Mouse (Mus musculus): ENCODE data around the gene Kars. TPM values are rescaled to one million over a fixed set of nuclear protein-coding genes. Genes with fewer than 3 reads are reported as not detected.

Gene Kars
- polyA plus RNA-seq (2015; fragmentation: Nextera tagmentation; extraction: Ambion mirVana): 157 and 169 TPM in 2 replicates

- Histone ChIP-seq H3K4me1 (ENCODE audit: control insufficient read depth, insufficient read depth, low read length) (peaks cover 18% of the 10 kb centered on the region), H3K27ac (ENCODE audit: low read length) (peak within 1 kb of the TSS; percentile 82), H3K27me3 (replicated peaks; ENCODE audit: control insufficient read depth, insufficient read depth, low read length) (no peaks in the 10 kb centered on the region), H3K36me3 (ENCODE audit: control insufficient read depth, insufficient read depth, low read length) (no peaks in the 10 kb centered on the region), H3K9me3 (ENCODE audit: control insufficient read depth, low read length) (no peaks in the 10 kb centered on the region), H3K4me2 (ENCODE audit: low read depth, low read length) (peak within 1 kb of the TSS; percentile 83), H3K4me3 (ENCODE audit: low read length) (peak within 1 kb of the TSS; percentile 96), H3K9ac (ENCODE audit: low read depth, low read length) (peak within 1 kb of the TSS; percentile 88)
- ATAC-seq: peak; percentile 94
- under 1% methylated on average over 61 of the region's 61 CpGs for whole genome bisulfite sequencing
Observed at GRCm38 (mm10) chr8:112010997-112011815, at the start of gene Kars, which contains the start of gene Terf2ip. TSS of gene Kars (minus strand) at chr8:112011323. TSS of gene Terf2ip (plus strand) at chr8:112011398.

- no peak overlapping the region for H3K4me3 ChIP-seq (ENCODE audit: low read length)
- no peak for ATAC-seq
- no peak overlapping the region for H3K27ac ChIP-seq (ENCODE audit: low read length)
- H3K27me3 ChIP-seq (replicated peaks; ENCODE audit: control insufficient read depth, insufficient read depth, low read length): no peaks in the 10 kb centered on the region
- H3K4me2 ChIP-seq (ENCODE audit: low read depth, low read length): no peak overlapping the region
- 0 out of 2 replicates have a peak, but pooled peaks cover 3% of the 10 kb centered on the region for H3K9me3 ChIP-seq (ENCODE audit: control insufficient read depth, low read length)
- no peak overlapping the region for H3K9ac ChIP-seq (ENCODE audit: low read depth, low read length)
- H3K4me1 ChIP-seq (ENCODE audit: control insufficient read depth, insufficient read depth, low read length): no peaks in the 10 kb centered on the region
- H3K36me3 ChIP-seq (ENCODE audit: control insufficient read depth, insufficient read depth, low read length): no peaks in the 10 kb centered on the region
Observed at GRCm38 (mm10) chr8:112054456-112054855, 43.3 kb upstream of the Kars start.

- H3K4me1 ChIP-seq (ENCODE audit: control insufficient read depth, insufficient read depth, low read length): no peaks in the 10 kb centered on the region
- no peak overlapping the region for H3K9ac ChIP-seq (ENCODE audit: low read depth, low read length)
- H3K27me3 ChIP-seq (replicated peaks; ENCODE audit: control insufficient read depth, insufficient read depth, low read length): no peaks in the 10 kb centered on the region
- H3K4me3 ChIP-seq (ENCODE audit: low read length): no peak overlapping the region
- WGBS: 75% methylated on average over 9 of the region's 9 CpGs
- H3K36me3 ChIP-seq (ENCODE audit: control insufficient read depth, insufficient read depth, low read length): no peaks in the 10 kb centered on the region
- H3K4me2 ChIP-seq (ENCODE audit: low read depth, low read length): no peak overlapping the region
- 0 out of 2 replicates have a peak, but pooled peaks cover 3% of the 10 kb centered on the region for H3K9me3 ChIP-seq (ENCODE audit: control insufficient read depth, low read length)
- H3K27ac ChIP-seq (ENCODE audit: low read length): no peak overlapping the region
- no peak for ATAC-seq
Observed at GRCm38 (mm10) chr8:112051537-112051936, 40.4 kb upstream of the Kars start.

DNA sequence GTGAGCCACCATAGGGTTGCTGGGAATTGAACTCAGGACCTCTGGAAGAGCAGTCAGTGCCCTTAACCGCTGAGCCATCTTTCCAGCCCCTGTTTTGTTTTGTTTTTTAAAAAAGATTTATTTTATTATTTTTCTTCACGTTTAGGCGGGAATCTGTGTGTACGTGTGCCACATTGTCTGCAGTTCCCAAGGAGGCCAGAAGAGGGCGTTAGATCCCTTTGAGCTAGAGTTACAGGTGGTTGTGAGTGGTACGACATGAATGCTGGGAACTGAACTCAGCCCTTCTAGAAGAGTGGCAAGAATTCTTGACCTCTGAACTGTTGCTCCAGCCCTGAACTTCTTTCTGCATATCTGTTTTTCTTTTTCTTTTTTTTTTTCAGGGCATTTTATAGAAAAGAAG lies 38.9 kb upstream of the Kars start:
- no peak overlapping the region for H3K27ac ChIP-seq (ENCODE audit: low read length)
- no peak overlapping the region for H3K4me3 ChIP-seq (ENCODE audit: low read length)
- H3K9ac ChIP-seq (ENCODE audit: low read depth, low read length): no peak overlapping the region
- WGBS: 79% methylated on average over 6 of the region's 6 CpGs
- no peak for ATAC-seq
- H3K27me3 ChIP-seq (replicated peaks; ENCODE audit: control insufficient read depth, insufficient read depth, low read length): no peaks in the 10 kb centered on the region
- H3K4me2 ChIP-seq (ENCODE audit: low read depth, low read length): no peak overlapping the region
- no peaks in the 10 kb centered on the region for H3K36me3 ChIP-seq (ENCODE audit: control insufficient read depth, insufficient read depth, low read length)
- 0 out of 2 replicates have a peak, but pooled peaks cover 3% of the 10 kb centered on the region for H3K9me3 ChIP-seq (ENCODE audit: control insufficient read depth, low read length)
- H3K4me1 ChIP-seq (ENCODE audit: control insufficient read depth, insufficient read depth, low read length): no peaks in the 10 kb centered on the region

DNA sequence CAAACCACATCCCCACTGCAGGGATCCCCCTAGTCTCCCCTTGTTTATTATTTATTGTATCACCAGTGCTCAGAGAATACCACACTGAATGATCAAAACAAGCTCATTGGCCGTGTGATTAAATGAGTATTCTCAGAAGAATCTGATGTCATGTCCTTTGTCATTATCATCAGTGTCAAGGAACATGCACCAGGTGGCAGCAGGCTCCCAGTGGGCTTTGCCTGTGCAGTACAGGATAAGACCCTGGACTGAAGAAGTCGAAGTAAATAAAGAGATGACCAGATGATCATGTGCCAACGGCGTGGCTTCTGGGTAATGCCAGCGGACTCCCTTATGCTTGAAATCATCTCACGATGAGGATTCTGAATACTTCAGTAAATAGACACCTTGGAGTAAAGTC lies 37.2 kb upstream of the Kars start:
- no peak overlapping the region for H3K9ac ChIP-seq (ENCODE audit: low read depth, low read length)

DNA sequence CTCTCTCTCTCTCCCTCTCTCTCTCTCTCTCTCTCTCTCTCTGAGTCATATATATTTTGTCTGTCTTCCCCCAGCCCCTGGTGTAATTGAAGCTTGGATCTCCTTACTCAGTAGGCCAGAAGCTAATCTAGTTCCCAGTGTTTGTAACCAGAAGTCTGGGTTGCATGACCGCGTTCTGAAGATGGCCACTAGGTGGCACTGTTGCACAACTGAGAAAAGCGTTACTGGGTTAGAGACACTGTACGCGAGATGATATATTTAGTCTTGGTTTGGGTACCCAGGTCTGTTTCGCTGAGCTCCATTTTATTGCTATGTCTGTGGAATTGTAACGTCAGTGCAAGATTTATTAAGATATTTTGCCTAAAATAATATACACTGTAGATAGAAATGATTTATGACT lies 34.8 kb upstream of the Kars start:
- Histone ChIP-seq H3K36me3 (ENCODE audit: control insufficient read depth, insufficient read depth, low read length) (no peaks in the 10 kb centered on the region), H3K4me2 (ENCODE audit: low read depth, low read length) (no peak overlapping the region), H3K9me3 (ENCODE audit: control insufficient read depth, low read length) (0 out of 2 replicates have a peak, but pooled peaks cover 3% of the 10 kb centered on the region), H3K4me1 (ENCODE audit: control insufficient read depth, insufficient read depth, low read length) (no peaks in the 10 kb centered on the region), H3K27me3 (replicated peaks; ENCODE audit: control insufficient read depth, insufficient read depth, low read length) (no peaks in the 10 kb centered on the region), H3K9ac (ENCODE audit: low read depth, low read length) (no peak overlapping the region), H3K4me3 (ENCODE audit: low read length) (no peak overlapping the region), H3K27ac (ENCODE audit: low read length) (no peak overlapping the region)
- ATAC-seq: peak; percentile 53; the same call in 1 of the 2 replicates
- 2% methylated on average over 7 of the region's 7 CpGs for WGBS

More for the DNA sequence above, 37.2 kb upstream of the Kars start:
- no peak overlapping the region for H3K4me3 ChIP-seq (ENCODE audit: low read length)
- H3K36me3 ChIP-seq (ENCODE audit: control insufficient read depth, insufficient read depth, low read length): no peaks in the 10 kb centered on the region
- H3K27me3 ChIP-seq (replicated peaks; ENCODE audit: control insufficient read depth, insufficient read depth, low read length): no peaks in the 10 kb centered on the region
- no peak overlapping the region for H3K4me2 ChIP-seq (ENCODE audit: low read depth, low read length)
- H3K4me1 ChIP-seq (ENCODE audit: control insufficient read depth, insufficient read depth, low read length): no peaks in the 10 kb centered on the region
- no peak for ATAC-seq
- 71% methylated on average over 6 of the region's 6 CpGs for WGBS
- no peak overlapping the region for H3K27ac ChIP-seq (ENCODE audit: low read length)
- 0 out of 2 replicates have a peak, but pooled peaks cover 3% of the 10 kb centered on the region for H3K9me3 ChIP-seq (ENCODE audit: control insufficient read depth, low read length)

GRCm38 (mm10) chr8:112045182-112045581 lies 34.1 kb upstream of the Kars start:
- Histone ChIP-seq H3K4me2 (ENCODE audit: low read depth, low read length) (no peak overlapping the region), H3K4me1 (ENCODE audit: control insufficient read depth, insufficient read depth, low read length) (no peaks in the 10 kb centered on the region), H3K9ac (ENCODE audit: low read depth, low read length) (no peak overlapping the region), H3K4me3 (ENCODE audit: low read length) (no peak overlapping the region), H3K36me3 (ENCODE audit: control insufficient read depth, insufficient read depth, low read length) (no peaks in the 10 kb centered on the region), H3K9me3 (ENCODE audit: control insufficient read depth, low read length) (0 out of 2 replicates have a peak, but pooled peaks cover 3% of the 10 kb centered on the region), H3K27ac (ENCODE audit: low read length) (no peak overlapping the region), H3K27me3 (replicated peaks; ENCODE audit: control insufficient read depth, insufficient read depth, low read length) (no peaks in the 10 kb centered on the region)
- WGBS: 81% methylated on average over 5 of the region's 5 CpGs
- ATAC-seq: no peak

DNA sequence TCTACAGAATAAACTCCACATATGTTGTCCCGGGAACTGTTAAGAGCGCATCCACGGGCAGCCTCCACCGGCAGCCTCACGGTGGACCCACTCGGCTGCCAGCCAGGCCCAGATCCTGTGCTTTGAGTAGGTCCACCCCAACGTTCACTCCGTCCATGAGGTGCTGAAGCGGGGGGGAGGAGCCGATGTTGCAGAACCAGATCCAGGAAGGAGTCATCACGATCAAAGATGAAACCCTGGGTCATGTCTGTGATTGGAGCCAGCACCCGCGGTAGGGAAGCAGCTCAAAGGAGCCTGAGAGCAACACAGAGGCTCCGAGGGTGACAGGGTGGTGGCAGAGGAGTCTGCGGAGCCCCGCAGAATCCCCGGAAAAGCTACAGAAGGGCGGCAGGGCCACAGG lies 26.4 kb upstream of the Kars start:
- WGBS: 75% methylated on average over 18 of the region's 18 CpGs
- H3K9ac ChIP-seq (ENCODE audit: low read depth, low read length): no peak overlapping the region
- ATAC-seq: no peak

DNA sequence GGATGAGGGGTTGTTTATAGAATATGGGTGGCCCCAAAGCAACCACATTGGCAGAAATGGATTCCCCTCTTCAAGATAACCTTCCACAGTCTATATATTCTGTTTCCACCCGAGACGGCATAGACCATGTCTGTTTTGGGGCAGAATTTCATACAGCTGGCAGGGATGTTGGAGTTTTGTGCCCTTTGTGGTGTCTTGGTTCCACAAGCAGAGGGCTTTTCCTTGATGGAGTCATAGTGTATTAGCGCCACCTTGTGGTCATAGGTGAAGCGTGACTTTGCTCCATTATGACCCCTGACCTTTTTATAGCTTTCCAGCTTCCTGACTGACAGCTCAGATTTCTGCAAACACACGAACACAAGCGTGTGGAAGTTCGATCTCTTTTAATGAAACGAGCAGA lies 23.5 kb upstream of the Kars start:
- H3K27me3 ChIP-seq (replicated peaks; ENCODE audit: control insufficient read depth, insufficient read depth, low read length): no peaks in the 10 kb centered on the region
- H3K27ac ChIP-seq (ENCODE audit: low read length): no peak overlapping the region
- no peak overlapping the region for H3K4me2 ChIP-seq (ENCODE audit: low read depth, low read length)
- H3K36me3 ChIP-seq (ENCODE audit: control insufficient read depth, insufficient read depth, low read length): no peaks in the 10 kb centered on the region
- H3K4me1 ChIP-seq (ENCODE audit: control insufficient read depth, insufficient read depth, low read length): no peaks in the 10 kb centered on the region
- H3K9ac ChIP-seq (ENCODE audit: low read depth, low read length): no peak overlapping the region
- ATAC-seq: peak; percentile 62
- H3K9me3 ChIP-seq (ENCODE audit: control insufficient read depth, low read length): no peaks in the 10 kb centered on the region
- WGBS: 8% methylated on average over 8 of the region's 8 CpGs
- no peak overlapping the region for H3K4me3 ChIP-seq (ENCODE audit: low read length)

More for the DNA sequence above, 26.4 kb upstream of the Kars start:
- no peak overlapping the region for H3K27ac ChIP-seq (ENCODE audit: low read length)
- H3K9me3 ChIP-seq (ENCODE audit: control insufficient read depth, low read length): no peaks in the 10 kb centered on the region
- no peak overlapping the region for H3K4me2 ChIP-seq (ENCODE audit: low read depth, low read length)
- no peaks in the 10 kb centered on the region for H3K27me3 ChIP-seq (replicated peaks; ENCODE audit: control insufficient read depth, insufficient read depth, low read length)
- no peak overlapping the region for H3K4me3 ChIP-seq (ENCODE audit: low read length)
- H3K36me3 ChIP-seq (ENCODE audit: control insufficient read depth, insufficient read depth, low read length): no peaks in the 10 kb centered on the region
- H3K4me1 ChIP-seq (ENCODE audit: control insufficient read depth, insufficient read depth, low read length): no peaks in the 10 kb centered on the region
